Mouse (Mus musculus) embryonic facial prominence, embryonic 14.5 days (tissue): ENCODE data around the gene Dbh. TPM values are rescaled to one million over a fixed set of nuclear protein-coding genes. Genes with fewer than 3 reads are reported as not detected.

Source experiments
- polyA plus RNA-seq: library from polyadenylated mRNA; unstranded; fragments of >200 nt; fragmentation: Nextera tagmentation; extraction: Ambion mirVana; gene quantifications from 2 replicates; pipeline ENCODE4 v1.2.1, GENCODE M21; 2014

Dbh gene
- polyA plus RNA-seq, 1 experiment from 2014 or later = 3.9 TPM

Other genes starting within 250 kb of the Dbh start
- gene Surf2, start 248.9 kb upstream of the Dbh start, polyA plus RNA-seq = 31.2 and 34.3 TPM in 2 replicates
- gene Surf1, start 248.7 kb upstream of the Dbh start, polyA plus RNA-seq = 42.9 and 50.8 TPM in 2 replicates
- 272 and 273 TPM in 2 replicates for gene Surf4, start 231.3 kb upstream of the Dbh start, polyA plus RNA-seq
- 0.07 and 0.16 TPM in 2 replicates for gene Stkld1, start 231.2 kb upstream of the Dbh start, polyA plus RNA-seq
- gene Rexo4, start 200.8 kb upstream of the Dbh start, polyA plus RNA-seq = 39.5 and 40.8 TPM in 2 replicates
- not detected in 2 replicates for gene Adamts13, start 191.8 kb upstream of the Dbh start, polyA plus RNA-seq
- 57.6 and 65.0 TPM in 2 replicates for gene Cacfd1, start 155.3 kb upstream of the Dbh start, polyA plus RNA-seq
- 0.63 and 1.4 TPM in 2 replicates for gene Slc2a6, start 137.2 kb upstream of the Dbh start, polyA plus RNA-seq
- gene Mymk, start 93.1 kb upstream of the Dbh start, polyA plus RNA-seq = 90.3 and 111 TPM in 2 replicates
- gene Adamtsl2, start 85.9 kb upstream of the Dbh start, polyA plus RNA-seq = 4.6 and 8.0 TPM in 2 replicates
- gene Fam163b, start 22.7 kb upstream of the Dbh start, polyA plus RNA-seq = 0.31 and 0.35 TPM in 2 replicates
- gene Sardh, start 83.1 kb downstream of the Dbh start, polyA plus RNA-seq = 10.2 and 10.7 TPM in 2 replicates